Mouse (Mus musculus): Measurements from ENCODE around the gene Hoxd13. TPM values are rescaled to one million over a fixed set of nuclear protein-coding genes. Genes with fewer than 3 reads are reported as not detected.

Hoxd13 gene
- total RNA-seq, 2 experiments from 2014 or later = not detected

DNA sequence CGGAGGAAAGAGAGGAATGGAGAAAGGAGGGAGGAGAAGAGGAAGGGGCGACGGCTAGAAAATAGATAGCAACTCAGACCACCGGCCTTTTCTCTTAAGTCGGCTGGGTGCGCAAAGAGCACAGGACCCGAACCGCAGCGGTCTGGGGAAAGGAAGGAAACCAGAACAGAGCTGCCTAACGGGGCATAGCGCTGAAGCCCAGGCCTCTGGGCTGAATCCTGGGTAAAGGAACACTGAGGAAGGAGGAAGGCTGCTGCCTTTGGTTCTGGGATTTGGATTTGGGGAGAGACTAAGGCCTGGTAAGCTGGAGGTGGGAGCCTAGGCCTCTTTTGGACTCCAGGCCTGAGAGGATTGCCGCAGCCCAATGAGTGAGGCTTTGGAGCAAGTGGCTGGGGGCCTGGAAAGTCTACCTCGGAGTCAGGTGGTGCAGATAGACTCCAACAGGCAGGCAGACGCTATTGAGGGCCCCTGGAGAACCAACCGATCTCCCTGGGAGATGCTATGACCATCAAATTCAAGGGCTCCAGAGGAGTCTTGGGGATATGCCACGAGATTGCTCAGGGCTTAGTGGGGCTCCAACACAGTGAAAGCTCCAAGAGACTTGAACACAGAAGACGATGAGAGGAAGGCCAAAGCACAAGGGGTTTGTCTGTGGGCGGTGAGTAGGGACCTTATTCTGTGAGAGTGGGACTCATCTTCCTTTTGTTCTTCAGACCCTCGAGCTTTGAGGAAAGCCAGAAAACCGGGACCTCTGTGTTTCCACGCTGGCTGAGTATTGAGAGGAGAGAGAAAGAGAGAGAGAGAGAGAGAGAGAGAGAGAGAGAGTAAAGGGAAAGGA lies 12.7 kb downstream of the Hoxd13 start:
- DNase-seq = no peak

DNA sequence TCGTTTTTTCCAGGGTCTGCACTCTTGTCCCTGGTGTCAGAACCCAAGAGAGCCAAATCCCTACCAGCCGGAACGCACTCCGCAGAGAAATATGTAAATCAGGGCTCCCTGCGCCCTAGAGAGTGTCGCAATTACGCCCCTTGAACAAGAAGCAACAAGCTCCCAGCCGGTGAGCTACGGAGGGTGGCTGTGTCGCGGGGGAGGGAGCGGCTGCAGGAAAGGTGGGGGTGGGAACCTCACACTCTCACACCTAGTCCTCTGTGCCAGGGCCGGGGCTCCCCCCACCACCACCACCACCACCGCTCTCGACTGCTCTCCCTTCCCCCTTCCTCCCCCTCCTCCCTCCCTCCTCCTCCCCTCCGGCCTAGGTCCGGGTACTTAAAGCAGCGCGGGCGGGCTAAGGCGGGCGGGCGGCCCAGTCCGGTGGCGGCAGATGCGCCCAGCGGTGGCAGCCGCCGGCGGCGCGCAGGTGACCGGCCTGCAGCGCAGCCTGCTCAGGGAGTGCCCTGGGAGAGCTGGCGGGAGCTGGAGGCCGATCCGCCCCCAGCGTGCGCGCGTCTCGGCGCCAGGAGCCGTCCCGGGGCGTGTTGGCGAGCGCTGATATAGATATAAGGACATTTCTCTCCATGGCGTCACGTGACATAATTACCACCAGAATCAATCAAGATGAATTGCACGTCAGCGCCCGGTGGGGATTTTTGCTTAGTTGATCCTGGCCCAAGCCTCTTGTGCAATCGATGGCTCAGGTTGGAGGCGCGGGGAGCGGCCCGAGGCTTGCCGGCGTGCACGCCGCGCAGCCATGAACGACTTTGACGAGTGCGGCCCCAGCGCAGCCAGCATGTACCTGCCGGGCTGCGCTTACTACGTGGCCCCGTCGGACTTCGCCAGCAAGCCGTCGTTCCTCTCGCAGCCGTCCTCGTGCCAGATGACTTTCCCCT lies 13.8 kb downstream of the Hoxd13 start:
- no peak for DNase-seq

DNA sequence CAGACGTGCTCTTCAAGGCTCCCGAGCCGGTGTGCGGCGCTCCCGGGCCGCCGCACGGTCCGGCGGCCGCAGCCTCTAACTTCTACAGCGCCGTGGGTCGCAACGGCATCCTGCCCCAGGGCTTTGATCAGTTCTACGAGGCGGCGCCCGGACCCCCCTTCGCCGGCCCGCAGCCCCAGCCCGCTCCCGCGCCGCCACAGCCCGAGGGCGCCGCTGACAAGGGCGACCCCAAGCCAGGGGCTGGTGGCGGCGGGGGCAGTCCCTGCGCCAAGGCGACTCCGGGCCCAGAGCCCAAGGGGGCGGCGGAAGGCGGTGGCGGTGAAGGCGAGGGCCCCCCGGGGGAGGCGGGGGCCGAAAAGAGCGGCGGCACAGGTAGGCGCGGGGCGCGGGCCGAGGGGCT lies 14.7 kb downstream of the Hoxd13 start:
- no peak for DNase-seq

DNA sequence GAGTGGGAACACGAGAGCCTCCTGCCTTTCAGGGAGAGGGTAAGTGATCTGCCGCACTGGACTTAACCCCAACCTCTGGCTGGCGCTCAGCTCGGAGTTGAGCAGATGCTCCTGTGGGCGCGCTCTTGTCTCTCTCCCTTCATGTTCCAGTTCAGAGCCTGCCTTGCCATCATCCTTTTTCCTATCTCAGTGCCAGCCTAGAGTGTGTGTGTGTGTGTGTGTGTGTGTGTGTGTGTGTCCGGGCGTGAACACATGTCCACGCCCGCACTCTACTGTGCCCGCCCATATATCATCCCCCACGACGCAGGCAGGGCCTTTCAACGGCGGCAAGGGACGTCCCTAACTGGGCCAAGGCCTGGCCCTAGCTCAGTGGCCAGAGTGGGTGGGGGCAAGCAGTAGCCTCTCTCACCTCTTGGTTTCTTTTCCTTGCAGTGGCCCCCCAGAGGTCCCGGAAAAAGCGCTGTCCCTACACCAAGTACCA lies 15.4 kb downstream of the Hoxd13 start:
- DNase-seq = no peak

DNA sequence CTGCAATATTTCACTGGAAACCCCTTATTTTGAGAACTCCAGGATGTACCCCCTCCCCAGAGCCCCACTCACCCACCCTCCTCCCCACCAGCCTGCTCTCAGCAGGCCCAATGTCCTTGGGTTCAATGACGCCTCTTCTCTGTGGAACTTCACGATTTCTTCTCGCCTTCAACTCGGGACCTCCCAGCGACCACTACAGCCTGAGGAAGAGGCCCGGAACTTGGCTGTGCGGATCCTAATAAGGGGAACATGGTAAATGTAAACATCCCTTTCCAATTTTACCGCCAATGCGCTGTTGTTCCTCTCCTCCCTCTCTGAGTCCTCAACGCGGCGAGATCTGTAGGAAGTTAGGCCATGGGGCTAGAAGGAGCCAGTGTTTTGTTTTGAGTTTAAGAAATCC lies 16.0 kb downstream of the Hoxd13 start:
- DNase-seq = no peak

DNA sequence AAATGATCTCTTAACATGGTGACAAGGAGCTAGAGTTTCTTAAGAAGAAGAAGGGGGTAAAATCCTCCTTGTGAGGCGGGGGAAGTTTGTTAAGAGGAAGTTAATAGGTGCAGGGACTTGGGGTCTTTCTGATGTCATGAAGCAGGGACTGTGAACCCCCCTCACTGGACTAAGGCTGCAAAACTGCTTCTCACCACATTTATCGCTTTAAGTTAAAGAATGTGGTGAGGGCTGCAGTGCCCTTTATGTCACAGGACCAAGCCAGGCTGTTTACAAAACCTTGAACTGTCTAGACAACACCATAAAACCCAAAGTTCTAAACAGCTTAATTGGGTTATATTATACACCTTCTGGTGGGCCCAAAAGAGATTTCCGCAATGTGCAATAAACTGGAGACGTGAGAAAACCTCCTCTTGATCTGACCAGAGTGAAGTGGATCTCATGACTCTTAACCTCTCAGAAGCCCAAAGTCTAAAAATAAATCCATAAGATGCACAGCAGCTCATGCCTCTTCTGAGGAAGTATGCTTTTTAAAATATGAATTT lies 17.0 kb downstream of the Hoxd13 start:
- no peak for DNase-seq

DNA sequence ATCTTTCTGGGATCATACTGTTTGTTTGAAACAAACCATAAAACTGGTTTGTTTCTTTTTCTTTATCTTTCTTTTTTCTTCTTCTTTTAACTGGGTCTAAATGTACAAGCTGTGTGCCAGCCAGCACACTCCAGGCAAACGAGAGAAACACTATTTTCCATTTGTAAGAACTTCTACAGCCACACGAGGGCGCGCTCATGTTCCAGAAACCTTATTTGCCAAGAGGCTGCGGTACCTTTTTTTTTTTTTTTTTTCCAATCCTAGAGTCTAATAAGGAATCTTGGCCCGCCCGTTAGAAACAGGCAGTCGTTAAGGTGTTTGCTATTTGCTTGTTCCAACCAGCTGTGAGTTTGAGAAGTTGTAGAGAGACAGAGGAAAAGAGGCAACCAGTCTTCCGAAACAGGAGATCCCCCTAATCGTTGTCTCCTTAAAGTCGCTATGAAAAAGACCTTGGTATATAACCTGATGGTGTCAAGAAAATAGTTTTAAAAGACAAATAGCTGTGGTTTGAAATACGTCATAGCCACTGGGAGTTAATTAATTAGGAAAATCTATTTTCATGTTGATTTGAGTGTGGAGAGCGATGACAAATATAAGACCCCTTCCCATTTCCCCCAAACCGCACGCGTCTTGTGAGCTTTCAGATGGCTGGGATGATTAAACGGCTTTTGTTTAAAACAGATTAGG lies 18.3 kb downstream of the Hoxd13 start:
- peak; percentile 62 for DNase-seq

DNA sequence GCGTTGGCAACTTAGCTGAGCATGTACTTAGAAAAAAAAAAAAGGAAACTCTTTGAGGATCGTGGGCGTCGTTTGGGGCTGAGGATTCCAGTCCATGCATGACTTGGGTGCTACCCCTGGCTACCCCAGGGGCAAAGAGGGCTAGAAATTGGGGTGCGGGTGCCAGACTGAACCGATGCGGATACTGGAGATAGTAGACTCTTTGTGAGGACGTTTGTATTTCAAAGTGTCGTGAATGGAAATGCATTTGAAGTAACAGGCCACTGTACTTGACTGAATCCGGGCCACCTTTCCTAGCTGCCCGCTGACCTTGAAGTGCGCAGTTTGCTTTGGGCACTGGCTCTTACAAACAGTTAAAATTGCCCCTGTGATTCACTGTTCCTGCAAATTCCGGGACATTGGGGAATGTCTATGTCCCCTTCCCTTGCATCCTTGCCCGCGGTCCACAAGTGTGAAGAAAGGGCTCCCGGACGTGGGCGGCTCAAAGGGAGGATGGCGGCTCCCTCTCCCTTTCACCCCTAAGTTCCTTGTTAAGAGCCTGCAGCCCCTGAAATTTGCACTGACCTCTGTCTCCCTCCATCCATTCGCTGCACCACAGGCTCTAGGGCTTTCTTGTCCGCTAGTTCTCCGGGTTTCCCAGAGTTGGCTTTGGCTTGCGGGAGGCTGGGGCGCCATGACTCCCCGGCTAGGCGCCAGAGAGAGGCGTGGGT lies 19.0 kb downstream of the Hoxd13 start:
- DNase-seq = peak; percentile 26

DNA sequence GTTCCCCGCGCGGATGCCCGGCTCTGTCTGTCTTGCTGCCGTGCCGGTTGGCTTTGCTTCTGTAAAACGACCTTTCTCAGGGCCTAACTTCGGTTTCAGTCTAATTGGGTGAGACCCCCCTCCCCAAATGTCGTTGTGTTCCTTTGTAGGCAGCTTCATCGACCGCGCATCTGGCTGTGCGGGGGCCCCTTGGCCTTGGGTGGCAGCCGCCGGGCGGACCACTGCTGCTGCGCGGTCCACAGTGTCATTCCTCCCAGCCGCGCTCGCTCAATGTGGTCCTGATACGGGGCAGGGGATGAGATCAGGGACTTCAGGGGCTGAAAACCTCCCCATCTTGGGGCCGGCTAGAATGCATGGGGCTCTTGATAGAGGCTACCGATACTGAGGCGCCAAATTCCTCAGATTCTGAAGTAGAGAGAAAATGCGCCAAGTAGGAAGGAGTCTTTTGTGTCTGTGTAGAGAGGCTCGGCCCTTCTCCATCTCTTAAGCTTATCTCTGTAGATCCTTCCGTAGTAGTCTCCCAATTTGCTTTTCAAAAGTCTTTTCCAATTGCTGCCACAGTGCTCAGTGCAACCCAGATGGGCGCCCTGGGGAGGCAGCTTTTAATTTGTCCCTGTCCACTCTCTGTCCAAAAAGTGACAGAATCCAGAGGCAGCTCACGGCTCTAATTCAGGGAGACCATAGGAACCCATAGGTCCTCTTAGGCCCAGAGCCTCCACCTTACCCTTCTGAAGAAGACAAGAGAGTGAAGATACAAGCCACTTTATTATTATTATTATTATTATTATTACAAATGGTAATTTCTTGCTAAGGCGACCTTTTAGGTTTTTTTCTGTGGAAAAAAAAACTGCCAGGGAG lies 19.8 kb downstream of the Hoxd13 start:
- DNase-seq = no peak

DNA sequence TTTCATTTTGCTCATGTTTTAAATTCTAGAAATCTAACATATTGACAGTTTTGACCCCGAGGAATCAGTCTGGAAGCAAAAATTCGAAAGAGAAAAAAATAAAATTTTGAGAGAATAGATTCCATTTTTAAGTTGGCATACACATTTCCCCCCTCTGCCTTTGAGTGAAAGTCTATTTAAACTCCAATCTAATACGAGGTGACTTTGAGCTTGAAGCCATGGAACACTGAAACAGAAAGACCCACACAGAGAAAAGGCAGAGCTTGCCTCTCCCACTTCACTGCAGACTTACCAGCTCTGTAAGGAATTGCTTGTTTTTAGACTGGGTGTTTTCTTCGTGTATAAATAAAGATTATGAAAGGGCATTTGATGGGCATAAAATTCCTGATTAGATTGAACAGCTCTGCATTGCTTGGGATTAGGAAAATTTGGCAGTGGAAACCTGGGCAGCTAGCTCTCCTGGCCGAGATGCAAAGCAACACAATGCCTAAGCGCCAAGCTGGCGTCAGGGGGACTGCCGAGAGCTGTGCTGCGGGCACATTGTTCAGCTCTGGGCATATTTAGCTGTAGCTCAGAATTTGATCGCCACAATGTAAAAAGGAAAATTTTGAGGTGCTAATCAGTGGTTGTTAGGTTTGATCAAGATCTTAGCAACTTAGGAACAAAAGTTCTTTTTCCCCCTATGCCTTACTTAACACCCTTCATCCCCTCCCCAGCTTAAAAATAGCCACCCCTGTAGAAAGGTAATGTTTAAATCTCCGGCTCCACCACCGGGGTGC lies 20.9 kb downstream of the Hoxd13 start:
- no peak for DNase-seq

DNA sequence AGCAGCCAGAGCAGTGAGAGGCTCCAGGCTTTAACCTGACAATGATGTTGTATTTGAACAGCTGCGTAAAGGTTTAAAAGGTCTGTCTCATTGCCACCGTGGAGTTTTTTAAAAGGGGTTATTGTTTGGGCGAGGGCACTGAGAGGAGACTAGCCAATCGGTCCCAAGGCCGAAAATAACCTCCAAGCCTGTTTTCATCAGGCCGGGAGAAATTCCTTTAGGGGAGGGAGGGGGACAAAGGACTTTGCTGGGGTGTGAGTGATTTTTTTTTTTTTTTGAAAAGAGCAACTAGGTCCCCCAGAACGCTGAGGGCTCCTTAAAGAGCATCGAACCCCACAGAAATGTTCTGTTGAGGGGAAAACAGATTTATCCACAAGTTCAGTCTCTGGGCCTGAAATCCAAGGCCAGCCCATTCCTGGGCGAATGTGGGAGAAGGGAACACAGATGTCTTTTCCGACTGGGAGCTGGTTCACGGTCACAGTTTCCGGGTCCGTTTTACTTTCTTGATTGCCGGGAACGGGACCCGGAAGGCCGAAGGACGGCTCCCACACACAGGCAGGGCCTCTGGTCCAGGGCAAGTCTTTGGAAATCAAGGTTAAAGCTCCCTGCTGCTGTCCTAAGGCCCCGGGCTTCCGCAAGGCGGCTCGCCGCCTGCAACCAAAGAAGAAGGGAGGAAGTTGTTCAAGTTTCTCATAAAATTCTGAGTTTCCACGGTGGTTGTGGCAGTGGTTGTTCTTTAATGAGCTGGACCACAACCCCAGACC lies 21.6 kb downstream of the Hoxd13 start:
- DNase-seq = no peak

DNA sequence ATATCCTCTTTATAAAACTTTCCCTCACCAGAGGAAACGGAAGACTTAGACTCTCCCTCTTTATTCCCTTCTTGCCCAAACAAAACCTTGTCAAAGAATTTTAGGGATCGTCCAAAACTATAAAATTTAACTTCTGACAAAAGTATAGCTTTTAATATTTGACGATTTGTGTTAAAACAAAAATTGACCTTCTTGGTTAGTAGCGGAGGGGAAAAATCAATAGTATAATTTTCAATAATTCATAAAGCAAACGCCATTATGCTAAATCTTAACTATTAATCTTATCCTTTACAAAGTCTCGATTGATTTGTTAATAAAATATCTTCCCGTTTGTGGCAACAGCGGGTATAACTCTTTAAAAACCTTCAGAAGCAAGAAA lies 22.2 kb downstream of the Hoxd13 start:
- DNase-seq = no peak

DNA sequence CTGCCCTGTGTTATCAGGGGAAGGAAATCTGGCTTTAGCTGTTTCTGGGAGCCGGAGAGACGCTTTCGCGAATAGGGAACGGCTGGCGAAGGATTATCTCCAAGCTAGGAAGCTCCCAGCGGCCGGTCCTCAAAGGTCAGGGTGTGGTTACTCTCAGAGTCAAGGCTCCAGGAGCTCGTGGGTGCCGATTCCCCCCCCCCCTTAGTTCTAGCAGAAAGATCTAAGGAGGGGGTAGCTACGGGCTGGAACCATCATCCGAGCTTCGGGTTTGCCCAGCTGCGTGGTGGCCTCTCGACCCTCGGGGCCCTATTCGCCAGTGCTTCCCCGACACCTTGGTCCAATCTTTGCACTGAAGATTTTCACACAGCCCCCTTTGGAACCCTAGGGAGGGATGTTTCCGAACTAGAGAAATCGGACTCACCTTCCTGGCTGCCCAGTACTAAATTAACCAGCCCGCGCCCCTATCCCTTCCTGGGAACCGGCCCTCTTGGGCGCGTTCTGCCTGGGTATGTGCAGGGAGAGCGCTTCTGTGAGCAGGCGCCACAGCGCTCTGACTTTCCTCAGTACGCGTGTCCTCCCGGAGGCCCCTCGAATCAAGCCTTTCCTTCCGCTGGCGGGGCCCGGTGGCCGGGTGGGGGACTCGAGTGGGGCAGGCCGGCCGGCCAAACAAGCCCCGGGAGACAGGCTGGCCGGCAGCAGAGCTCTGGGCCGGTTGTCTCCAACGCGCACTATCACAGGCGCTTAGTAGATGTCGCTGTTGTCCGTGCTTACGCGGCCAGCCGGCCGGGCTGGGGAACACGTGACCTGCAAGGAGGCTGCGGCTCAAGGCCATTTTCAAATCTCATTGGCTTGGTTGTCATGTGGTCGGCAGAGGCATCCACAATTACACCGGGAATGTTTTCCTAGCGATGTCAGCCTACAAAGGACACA lies 23.2 kb downstream of the Hoxd13 start, which contains the start of gene Hoxd10:
Hoxd10 (plus strand) TSS at position 903 of the 930 bp plus-strand sequence.
- DNase-seq = peak; percentile 73

DNA sequence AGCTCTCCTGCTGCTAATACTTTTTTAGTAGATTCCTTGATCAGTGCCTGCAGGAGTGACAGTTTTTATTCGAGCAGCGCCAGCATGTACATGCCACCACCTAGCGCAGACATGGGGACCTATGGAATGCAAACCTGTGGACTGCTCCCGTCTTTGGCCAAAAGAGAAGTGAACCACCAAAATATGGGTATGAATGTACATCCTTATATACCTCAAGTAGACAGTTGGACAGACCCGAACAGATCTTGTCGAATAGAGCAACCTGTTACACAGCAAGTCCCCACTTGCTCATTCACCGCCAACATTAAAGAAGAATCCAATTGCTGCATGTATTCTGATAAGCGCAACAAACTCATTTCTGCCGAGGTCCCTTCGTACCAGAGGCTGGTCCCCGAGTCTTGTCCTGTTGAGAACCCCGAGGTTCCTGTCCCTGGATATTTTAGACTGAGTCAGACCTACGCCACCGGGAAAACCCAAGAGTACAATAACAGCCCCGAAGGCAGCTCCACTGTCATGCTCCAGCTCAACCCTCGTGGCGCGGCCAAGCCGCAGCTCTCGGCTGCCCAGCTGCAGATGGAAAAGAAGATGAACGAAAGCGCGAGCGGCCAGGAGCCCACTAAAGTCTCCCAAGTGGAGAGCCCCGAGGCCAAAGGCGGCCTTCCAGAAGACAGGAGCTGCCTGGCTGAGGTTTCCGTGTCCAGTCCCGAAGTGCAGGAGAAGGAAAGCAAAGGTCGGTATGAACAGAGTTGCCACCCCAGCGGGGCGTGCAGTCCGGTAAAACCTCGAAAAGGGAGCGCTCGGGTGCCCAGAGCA lies 24.1 kb downstream of the Hoxd13 start:
- DNase-seq = no peak

DNA sequence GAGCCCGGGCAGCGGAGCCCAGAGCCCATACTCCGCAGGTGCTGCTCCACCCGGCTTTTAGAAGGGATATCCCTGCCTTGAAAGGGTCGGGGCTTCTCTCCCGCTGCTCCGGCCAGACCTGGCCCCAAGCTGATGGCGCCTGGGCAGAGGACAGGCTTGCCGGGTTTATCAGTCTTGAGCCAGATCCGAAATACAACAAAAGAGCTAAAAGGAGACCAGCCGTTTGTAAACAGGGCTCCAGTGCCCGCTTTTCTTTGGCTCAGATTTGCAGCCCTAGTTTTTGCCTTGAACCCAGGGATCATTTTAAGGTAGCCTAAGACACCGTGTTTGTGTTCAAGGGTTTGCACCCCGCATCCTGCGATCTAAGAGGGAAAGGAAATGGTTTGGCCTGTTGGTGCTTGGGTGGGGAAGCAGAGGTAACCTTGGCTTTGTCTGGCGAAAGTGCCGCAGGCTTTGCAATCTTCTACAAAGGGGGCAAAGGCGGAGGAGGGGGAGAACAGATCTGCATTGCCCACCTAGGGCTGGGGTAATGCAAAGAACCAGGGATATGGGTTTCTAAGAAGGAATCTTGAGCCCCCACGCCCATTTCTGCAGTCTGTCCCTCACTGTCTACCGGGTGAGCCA lies 24.8 kb downstream of the Hoxd13 start:
- no peak for DNase-seq

DNA sequence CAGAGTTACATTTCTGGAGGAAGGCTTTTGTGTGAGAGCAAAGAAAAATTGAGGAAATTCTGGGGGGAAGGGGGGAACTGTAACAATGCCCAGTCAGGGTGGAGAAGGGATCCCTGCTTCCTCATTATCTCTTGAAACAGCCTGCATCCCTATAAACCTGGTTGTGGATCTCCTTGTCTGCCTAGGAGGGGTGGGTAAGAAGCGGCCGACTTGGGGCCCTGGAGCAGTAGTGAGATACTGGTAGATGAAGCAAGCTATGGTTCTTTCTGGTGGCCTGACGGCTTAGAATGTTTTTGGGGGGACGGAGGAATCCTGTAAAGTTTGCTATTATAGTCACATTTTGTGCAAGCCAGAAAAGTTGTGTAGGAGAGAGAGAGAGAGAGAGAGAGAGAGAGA lies 25.3 kb downstream of the Hoxd13 start:
- DNase-seq = no peak

All from gastrocnemius, postnatal 10 days (tissue).